Mouse (Mus musculus) liver, embryonic 14.5 days (tissue): ENCODE results near the gene Ugt1a7c. TPM values are rescaled to one million over a fixed set of nuclear protein-coding genes. Genes with fewer than 3 reads are reported as not detected.

Source experiments
- ATAC-seq: fragments of 200-750 bp; cut with Nextera tagmentation; 2 replicates; pipeline ENCODE4 v1.8.0; 2017; ENCODE audit warnings: moderate number of reproducible peaks, mild to moderate bottlenecking, moderate library complexity; ENCODE audit not compliant: insufficient read depth
- DNase-seq, 3 experiments: peaks; one replicate each; pipeline ENCODE4 v3.0.0-alpha.2; 2012 to 2013; ENCODE audit warnings: low read depth in 3 of 3, low spot score in 3 of 3
- H3K27ac ChIP-seq: fragments of 300-500 bp; sonication (generic); 2 replicates; pipeline ENCODE4 v1.5.1; 2014; ENCODE audit warnings: moderate library complexity, mild to moderate bottlenecking, control low read depth, inconsistent platforms
- H3K27me3 ChIP-seq: fragments of 300-500 bp; sonication (generic); 2 replicates; pipeline ENCODE4 v1.6.1; 2014; ENCODE audit warnings: mild to moderate bottlenecking, low read length, moderate library complexity; ENCODE audit not compliant: control insufficient read depth, insufficient read depth
- H3K36me3 ChIP-seq: fragments of 300-500 bp; sonication (generic); replicated peaks from 2 replicates; pipeline ENCODE4 v1.6.1; 2014; ENCODE audit warnings: low read depth; ENCODE audit not compliant: control insufficient read depth, insufficient read depth
- H3K4me1 ChIP-seq, 2 experiments: fragments of 200-500 bp in 1 of 2; fragments of 300-500 bp in 1 of 2; sonication (generic) in 1 of 2; replicated peaks; 2 replicates each; pipeline ENCODE4 v1.6.1; 2012 to 2014; ENCODE audit warnings: antibody characterized with exemption in 1 of 2, inconsistent platforms in 1 of 2, low read length in 1 of 2; ENCODE audit not compliant: control insufficient read depth in 2 of 2, insufficient read depth in 2 of 2
- H3K4me2 ChIP-seq: fragments of 300-500 bp; sonication (generic); 2 replicates; pipeline ENCODE4 v1.6.1; 2014; ENCODE audit warnings: low read depth, mild to moderate bottlenecking, control low read depth, moderate library complexity
- H3K4me3 ChIP-seq, 2 experiments: fragments of 200-500 bp in 1 of 2; fragments of 300-500 bp in 1 of 2; sonication (generic) in 1 of 2; 2 replicates each; pipeline ENCODE4 v1.5.1; 2012 to 2014; ENCODE audit warnings: low read depth in 2 of 2, low read length in 2 of 2, mild to moderate bottlenecking in 2 of 2, control low read depth in 1 of 2, inconsistent platforms in 1 of 2, moderate library complexity in 1 of 2; ENCODE audit not compliant: insufficient read depth in 1 of 2
- H3K9ac ChIP-seq: fragments of 300-500 bp; sonication (generic); replicated peaks from 2 replicates; pipeline ENCODE4 v1.6.1; 2014; ENCODE audit warnings: mild to moderate bottlenecking, control low read depth, moderate library complexity
- H3K9me3 ChIP-seq: fragments of 300-500 bp; sonication (generic); 2 replicates; pipeline ENCODE4 v1.6.1; 2016; ENCODE audit warnings: low read length, mixed read lengths; ENCODE audit not compliant: control insufficient read depth
- CTCF ChIP-seq: IDR thresholded peaks from 2 replicates; pipeline ENCODE4 v1.5.1; 2016; ENCODE audit warnings: antibody characterized with exemption, low read depth, control low read depth
- EP300 ChIP-seq: IDR thresholded peaks from 2 replicates; pipeline ENCODE4 v1.6.1; 2016; ENCODE audit warnings: antibody characterized with exemption, low read depth
- WGBS: fragments of 180-500 bp; shearing (Covaris S2); extraction: QIAGEN DNeasy Blood & Tissue Kit; methylation state at CpG from one replicate; pipeline ENCODE4 v1.1.7; 2014; ENCODE audit not compliant: insufficient replicate concordance; 5-methylcytosine and 5-hydroxymethylcytosine counted together
- polyA plus RNA-seq, 2 experiments: library from polyadenylated mRNA; depleted of rRNA in 1 of 2; stranded (reverse) in 1 of 2; unstranded in 1 of 2; fragments of >200 nt; fragmentation: Nextera tagmentation in 1 of 2; extraction: Ambion mirVana in 1 of 2; gene quantifications; 2 replicates each; pipeline versions ENCODE4 v1.2.1 to v1.2.3; 2012 to 2014

The Ugt1a7c gene
- polyA plus RNA-seq, 2 experiments, result 1.1 to 1.8 TPM

DNA sequence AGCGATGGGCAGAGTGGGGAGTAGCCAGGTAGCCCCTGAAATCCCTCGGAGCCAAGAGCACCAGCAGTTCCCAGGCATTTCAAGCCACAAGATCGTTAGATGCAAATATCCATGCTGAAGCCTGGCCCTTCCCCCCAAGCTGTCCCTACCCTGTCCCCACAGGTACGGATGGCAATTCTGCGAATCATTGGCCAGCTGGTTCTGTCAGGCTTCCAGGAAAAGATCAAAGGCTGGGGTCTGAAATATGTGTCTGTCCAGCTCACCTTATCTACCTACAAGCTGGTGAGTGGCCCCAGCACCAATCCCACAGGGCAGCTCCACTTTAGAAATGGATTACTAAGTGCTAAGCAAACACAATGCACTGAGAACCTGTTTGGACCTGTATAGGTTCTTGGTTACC, 142.4 kb downstream of the Ugt1a7c start:
- Histone ChIP-seq H3K27ac (no peak overlapping the region), H3K36me3 (no peaks in the 10 kb centered on the region), H3K4me2 (no peak overlapping the region), H3K4me3 (no peak overlapping the region), H3K9ac (no peak overlapping the region), H3K27me3 (no peaks in the 10 kb centered on the region), H3K9me3 (peaks cover 39% of the 10 kb centered on the region), H3K4me1 (no peaks in the 10 kb centered on the region)
- 49% methylated on average over 5 of the region's 5 CpGs for WGBS
- no peak for ATAC-seq
- no peak for TF ChIP-seq CTCF
- no peak for TF ChIP-seq EP300
- DNase-seq, result no peak

DNA sequence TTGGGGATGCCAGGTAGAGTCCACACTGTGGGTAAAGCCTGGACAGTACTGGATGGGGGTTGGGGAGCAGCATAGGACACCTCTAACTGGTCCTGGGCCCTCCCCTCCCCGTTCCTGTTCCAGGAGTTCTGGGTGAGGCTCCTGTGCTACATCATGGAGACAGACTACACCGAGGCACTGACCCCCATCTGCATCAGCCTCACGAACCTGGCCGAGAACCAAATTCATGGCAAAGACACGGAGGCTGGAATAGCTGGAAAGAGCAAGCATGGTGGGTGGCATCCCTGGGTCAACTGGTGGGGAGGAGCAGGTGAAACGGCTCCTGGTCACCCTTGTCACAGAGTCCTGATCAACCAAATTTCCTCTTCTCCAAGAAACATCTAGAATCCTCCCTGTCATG, 143.9 kb downstream of the Ugt1a7c start:
- ATAC-seq, result no peak
- Histone ChIP-seq H3K27ac (no peak overlapping the region), H3K4me1 (no peaks in the 10 kb centered on the region), H3K4me3 (no peak overlapping the region), H3K9me3 (peaks cover 46% of the 10 kb centered on the region), H3K27me3 (no peaks in the 10 kb centered on the region), H3K4me2 (no peak overlapping the region), H3K36me3 (no peaks in the 10 kb centered on the region), H3K9ac (no peak overlapping the region)
- TF ChIP-seq CTCF (no peak), EP300 (no peak)
- WGBS, result 53% methylated on average over 6 of the region's 6 CpGs
- no peak for DNase-seq

- peaks cover 40% of the 10 kb centered on the region for H3K9me3 ChIP-seq
- H3K4me2 ChIP-seq, result no peak overlapping the region
- no peak for ATAC-seq
- no peaks in the 10 kb centered on the region for H3K4me1 ChIP-seq
- H3K27me3 ChIP-seq, result no peaks in the 10 kb centered on the region
- H3K27ac ChIP-seq, result no peak overlapping the region
- no peak overlapping the region for H3K9ac ChIP-seq
- no peak for DNase-seq
- no peak overlapping the region for H3K4me3 ChIP-seq
- TF ChIP-seq EP300 (no peak), CTCF (no peak)
- no peaks in the 10 kb centered on the region for H3K36me3 ChIP-seq
- 58% methylated on average over 5 of the region's 5 CpGs for WGBS
Measured at GRCm38 (mm10) chr1:88240072-88240471, 145.2 kb downstream of the Ugt1a7c start.

GRCm38 (mm10) chr1:88240579-88240978, 145.7 kb downstream of the Ugt1a7c start:
- Histone ChIP-seq H3K4me3 (no peak overlapping the region), H3K9me3 (peaks cover 35% of the 10 kb centered on the region), H3K36me3 (no peaks in the 10 kb centered on the region), H3K9ac (no peak overlapping the region), H3K4me1 (no peaks in the 10 kb centered on the region), H3K27ac (no peak overlapping the region), H3K27me3 (no peaks in the 10 kb centered on the region), H3K4me2 (no peak overlapping the region)
- WGBS, result 45% methylated on average over 4 of the region's 4 CpGs
- TF ChIP-seq CTCF (no peak), EP300 (no peak)
- no peak for DNase-seq
- no peak for ATAC-seq

GRCm38 (mm10) chr1:88243861-88244260, 149.0 kb downstream of the Ugt1a7c start:
- H3K27ac ChIP-seq, result no peak overlapping the region
- WGBS, result 45% methylated on average over 5 of the region's 5 CpGs
- no peak for TF ChIP-seq EP300
- no peak for TF ChIP-seq CTCF
- H3K4me1 ChIP-seq, result no peaks in the 10 kb centered on the region
- H3K36me3 ChIP-seq, result no peaks in the 10 kb centered on the region
- H3K9ac ChIP-seq, result no peak overlapping the region
- H3K4me2 ChIP-seq, result no peak overlapping the region
- no peak for ATAC-seq
- no peak overlapping the region for H3K4me3 ChIP-seq
- no peak for DNase-seq
- H3K9me3 ChIP-seq, result peaks cover 24% of the 10 kb centered on the region
- H3K27me3 ChIP-seq, result no peaks in the 10 kb centered on the region
